Mouse (Mus musculus): ENCODE data around the gene Zkscan6. TPM values are rescaled to one million over a fixed set of nuclear protein-coding genes. Genes with fewer than 3 reads are reported as not detected.

Gene Zkscan6
- polyA plus RNA-seq (2016; fragmentation: Nextera tagmentation; extraction: Ambion mirVana) = 13.8 and 14.4 TPM in 2 replicates

DNA sequence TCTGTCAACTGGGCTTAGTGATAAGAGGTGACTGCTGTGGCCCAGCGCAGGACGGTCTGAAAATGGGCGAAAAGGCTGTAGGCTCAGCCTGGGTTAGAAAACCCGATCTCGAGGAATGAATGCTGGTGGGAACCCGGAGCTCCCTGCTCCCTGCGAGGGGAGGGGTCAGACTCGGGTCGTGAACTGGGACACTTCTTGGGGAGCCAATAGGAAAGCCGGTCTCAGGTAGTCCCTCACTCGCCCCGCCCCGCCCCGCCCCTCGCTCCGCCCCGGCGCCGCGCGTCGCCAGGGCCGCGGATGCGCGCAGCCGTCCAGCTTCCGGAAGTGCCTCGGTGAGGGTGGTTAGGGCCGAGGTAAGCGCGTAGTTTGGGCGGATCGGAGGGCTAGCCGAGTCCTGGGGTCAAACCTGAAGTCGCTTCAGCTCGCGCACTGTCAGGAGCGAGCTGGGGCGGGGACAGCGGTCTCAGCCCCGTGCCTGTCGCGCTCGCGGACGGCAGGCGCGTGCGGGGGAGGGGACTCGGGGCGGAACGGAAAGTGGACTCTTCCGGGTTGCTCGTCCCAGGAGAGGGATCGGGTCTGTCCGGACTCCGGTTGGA, at the start of gene Zkscan6:
Zkscan6 (plus strand) TSS at position 267 of the 596 bp plus-strand sequence.
- no peaks in the 10 kb centered on the region for H3K9me3 ChIP-seq
- peaks cover 10% of the 10 kb centered on the region for H3K4me1 ChIP-seq (replicated peaks)
- no peaks in the 10 kb centered on the region for H3K36me3 ChIP-seq
- H3K4me2 ChIP-seq = peak within 1 kb of the TSS; percentile 86
- 0 out of 2 replicates have a peak, but pooled peaks cover 2% of the 10 kb centered on the region for H3K27me3 ChIP-seq
- H3K4me3 ChIP-seq (replicated peaks) = peak within 1 kb of the TSS; percentile 78
- peak; percentile 95 for ATAC-seq (ENCODE audit: insufficient number of reproducible peaks, insufficient read depth, low FRiP score, low TSS enrichment, low read depth)
- under 1% methylated on average over 58 of the region's 58 CpGs for WGBS
- peak within 1 kb of the TSS; percentile 77 for H3K9ac ChIP-seq (replicated peaks)
- peak within 1 kb of the TSS; percentile 77 for H3K27ac ChIP-seq

DNA sequence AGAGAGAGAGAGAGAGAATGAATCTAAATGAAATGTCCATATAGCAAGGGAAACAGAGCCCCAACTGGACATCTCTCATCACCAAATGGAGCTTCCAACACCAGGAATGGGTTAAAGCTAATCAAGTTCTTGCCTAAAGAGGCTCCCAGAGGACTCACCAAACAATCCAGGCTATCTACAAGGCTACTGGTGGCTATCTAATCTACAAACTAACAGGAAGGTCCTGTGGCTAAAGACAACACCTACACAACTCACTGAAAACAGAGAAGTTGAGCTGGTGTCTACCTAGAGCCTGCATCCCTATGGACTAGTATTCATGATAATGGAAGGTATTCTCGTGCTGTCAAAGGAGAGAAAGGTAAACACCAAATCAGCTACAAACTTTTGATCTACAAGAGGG, 47.6 kb upstream of the Zkscan6 start:
- H3K9ac ChIP-seq (replicated peaks) = no peak overlapping the region

DNA sequence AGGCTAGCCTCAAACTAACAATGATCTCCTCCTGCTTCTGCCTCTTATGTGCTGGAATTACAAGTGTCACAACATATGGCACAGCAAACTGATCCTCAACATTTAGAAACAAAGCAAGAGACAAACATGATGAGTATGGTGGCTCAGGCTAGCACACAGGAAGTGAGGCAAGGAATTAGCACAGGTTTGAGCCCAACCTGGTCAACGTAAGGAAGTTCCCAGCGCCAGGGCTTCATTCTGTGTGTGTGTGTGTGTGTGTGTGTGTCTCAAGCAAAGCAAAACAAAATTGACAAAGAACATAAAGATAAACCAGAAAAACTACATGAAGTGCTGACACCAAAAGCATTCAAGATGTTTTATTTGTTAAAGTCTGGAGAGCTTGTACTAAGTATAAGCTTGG, 46.1 kb upstream of the Zkscan6 start:
- no peak for ATAC-seq (ENCODE audit: insufficient number of reproducible peaks, insufficient read depth, low FRiP score, low TSS enrichment, low read depth)
- 90% methylated on average over 2 of the region's 2 CpGs for WGBS
- Histone ChIP-seq H3K27ac (no peak overlapping the region), H3K4me1 (replicated peaks) (no peaks in the 10 kb centered on the region), H3K9me3 (no peaks in the 10 kb centered on the region), H3K4me2 (no peak overlapping the region), H3K9ac (replicated peaks) (no peak overlapping the region), H3K4me3 (replicated peaks) (no peak overlapping the region), H3K27me3 (no peaks in the 10 kb centered on the region), H3K36me3 (no peaks in the 10 kb centered on the region)

More for the DNA sequence above, 47.6 kb upstream of the Zkscan6 start:
- Histone ChIP-seq H3K27ac (no peak overlapping the region), H3K36me3 (peaks cover 5% of the 10 kb centered on the region; the same call in 1 of the 2 replicates), H3K4me2 (no peak overlapping the region), H3K9me3 (no peaks in the 10 kb centered on the region), H3K27me3 (no peaks in the 10 kb centered on the region), H3K4me1 (replicated peaks) (no peaks in the 10 kb centered on the region), H3K4me3 (replicated peaks) (no peak overlapping the region)
- ATAC-seq (ENCODE audit: insufficient number of reproducible peaks, insufficient read depth, low FRiP score, low TSS enrichment, low read depth) = no peak
- WGBS = 100% methylated on average over 1 of the region's 1 CpGs

DNA sequence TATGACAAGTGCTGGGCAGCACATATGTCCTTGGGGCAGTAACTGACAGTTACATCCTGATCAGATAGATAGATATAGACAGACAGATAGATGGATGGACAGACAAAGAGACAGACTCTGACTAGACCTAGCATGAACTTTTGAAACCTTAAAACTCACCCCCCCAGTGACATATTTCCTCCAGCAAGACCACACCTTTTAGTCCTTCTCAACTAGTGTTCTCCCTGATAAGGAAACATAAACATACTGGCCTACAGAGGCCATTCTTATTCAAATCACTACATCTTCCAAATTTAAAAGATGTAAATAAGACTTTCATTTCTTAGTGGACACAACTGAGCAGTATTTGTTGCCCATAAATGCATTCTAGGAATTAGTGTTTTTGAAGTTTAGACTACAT, 38.5 kb upstream of the Zkscan6 start:
- Histone ChIP-seq H3K27me3 (no peaks in the 10 kb centered on the region), H3K27ac (no peak overlapping the region), H3K4me1 (replicated peaks) (no peaks in the 10 kb centered on the region), H3K9ac (replicated peaks) (no peak overlapping the region), H3K36me3 (no peaks in the 10 kb centered on the region), H3K4me2 (no peak overlapping the region), H3K9me3 (no peaks in the 10 kb centered on the region), H3K4me3 (replicated peaks) (no peak overlapping the region)
- ATAC-seq (ENCODE audit: insufficient number of reproducible peaks, insufficient read depth, low FRiP score, low TSS enrichment, low read depth) = no peak

DNA sequence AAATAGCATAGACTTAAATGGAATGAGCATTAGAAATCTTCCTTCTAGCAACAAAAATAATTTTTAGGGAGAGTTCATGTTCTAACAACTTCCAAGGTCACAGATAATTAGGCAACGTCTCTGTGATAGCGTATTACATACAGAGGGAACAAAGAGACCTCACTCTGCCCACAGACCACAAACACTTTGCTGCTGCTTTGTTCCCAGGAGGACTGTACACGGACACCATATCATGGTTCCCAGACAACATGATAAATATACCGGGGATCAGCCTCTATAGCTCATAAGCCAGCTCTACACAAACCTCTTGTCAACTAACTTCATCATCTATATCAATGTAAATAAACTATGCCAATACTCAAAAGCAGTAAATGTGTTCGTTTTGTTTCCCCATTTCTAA, 37.0 kb upstream of the Zkscan6 start:
- H3K36me3 ChIP-seq = no peaks in the 10 kb centered on the region
- no peaks in the 10 kb centered on the region for H3K9me3 ChIP-seq
- H3K4me2 ChIP-seq = no peak overlapping the region
- ATAC-seq (ENCODE audit: insufficient number of reproducible peaks, insufficient read depth, low FRiP score, low TSS enrichment, low read depth) = no peak
- no peak overlapping the region for H3K27ac ChIP-seq
- WGBS = 90% methylated on average over 5 of the region's 5 CpGs
- H3K9ac ChIP-seq (replicated peaks) = no peak overlapping the region
- no peaks in the 10 kb centered on the region for H3K27me3 ChIP-seq
- H3K4me3 ChIP-seq (replicated peaks) = no peak overlapping the region
- H3K4me1 ChIP-seq (replicated peaks) = peaks cover 5% of the 10 kb centered on the region; the same call in 1 of the 2 replicates

DNA sequence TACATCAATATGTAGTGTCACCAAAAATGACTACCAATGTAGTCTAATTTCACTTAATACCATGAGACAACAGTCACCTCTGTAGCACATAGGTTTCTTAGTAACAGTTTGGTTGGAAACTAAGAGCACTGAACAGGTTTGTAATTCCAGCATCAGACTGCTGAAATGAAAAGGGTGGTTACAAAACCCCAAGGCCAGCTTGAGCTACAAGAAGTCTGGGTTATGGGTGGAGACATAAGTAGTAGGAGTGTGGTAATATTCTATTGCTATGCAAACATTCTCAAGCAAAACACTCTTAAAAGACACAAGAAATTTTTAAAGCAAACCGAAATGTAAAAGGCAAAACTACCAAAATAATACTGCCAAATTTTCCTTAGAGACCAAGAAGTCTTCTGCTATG, 35.4 kb upstream of the Zkscan6 start:
- peaks cover 8% of the 10 kb centered on the region for H3K4me1 ChIP-seq (replicated peaks)
- H3K36me3 ChIP-seq = no peaks in the 10 kb centered on the region
- H3K27me3 ChIP-seq = no peaks in the 10 kb centered on the region
- no peak overlapping the region for H3K9ac ChIP-seq (replicated peaks)
- no peak overlapping the region for H3K4me2 ChIP-seq
- ATAC-seq (ENCODE audit: insufficient number of reproducible peaks, insufficient read depth, low FRiP score, low TSS enrichment, low read depth) = no peak
- 96% methylated on average over 1 of the region's 1 CpGs for WGBS
- no peak overlapping the region for H3K27ac ChIP-seq
- H3K4me3 ChIP-seq (replicated peaks) = no peak overlapping the region
- H3K9me3 ChIP-seq = no peaks in the 10 kb centered on the region

DNA sequence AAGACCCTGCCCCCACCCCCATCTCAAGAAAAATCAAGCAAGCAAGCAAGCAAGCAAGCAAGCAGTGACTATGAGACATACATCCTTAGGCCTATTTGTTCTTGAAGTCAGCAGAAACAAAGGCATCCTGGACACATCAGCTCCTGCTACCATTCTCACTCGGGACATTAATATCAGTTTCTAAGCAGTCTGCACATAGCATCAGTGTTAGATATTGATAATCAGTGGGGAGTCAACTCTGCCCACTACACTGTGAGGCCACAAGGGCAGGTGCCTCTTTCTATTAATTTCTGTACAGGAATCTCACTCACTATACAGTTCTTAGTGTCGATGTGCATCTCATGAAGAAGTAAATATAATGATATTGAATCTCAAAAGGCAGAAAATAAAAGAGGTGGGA, 33.4 kb upstream of the Zkscan6 start:
- Histone ChIP-seq H3K36me3 (no peaks in the 10 kb centered on the region), H3K9me3 (no peaks in the 10 kb centered on the region), H3K27ac (no peak overlapping the region), H3K4me2 (no peak overlapping the region), H3K9ac (replicated peaks) (no peak overlapping the region), H3K4me3 (replicated peaks) (no peak overlapping the region), H3K4me1 (replicated peaks) (peaks cover 16% of the 10 kb centered on the region), H3K27me3 (no peaks in the 10 kb centered on the region)
- no peak for ATAC-seq (ENCODE audit: insufficient number of reproducible peaks, insufficient read depth, low FRiP score, low TSS enrichment, low read depth)
- WGBS = 90% methylated on average over 2 of the region's 2 CpGs

DNA sequence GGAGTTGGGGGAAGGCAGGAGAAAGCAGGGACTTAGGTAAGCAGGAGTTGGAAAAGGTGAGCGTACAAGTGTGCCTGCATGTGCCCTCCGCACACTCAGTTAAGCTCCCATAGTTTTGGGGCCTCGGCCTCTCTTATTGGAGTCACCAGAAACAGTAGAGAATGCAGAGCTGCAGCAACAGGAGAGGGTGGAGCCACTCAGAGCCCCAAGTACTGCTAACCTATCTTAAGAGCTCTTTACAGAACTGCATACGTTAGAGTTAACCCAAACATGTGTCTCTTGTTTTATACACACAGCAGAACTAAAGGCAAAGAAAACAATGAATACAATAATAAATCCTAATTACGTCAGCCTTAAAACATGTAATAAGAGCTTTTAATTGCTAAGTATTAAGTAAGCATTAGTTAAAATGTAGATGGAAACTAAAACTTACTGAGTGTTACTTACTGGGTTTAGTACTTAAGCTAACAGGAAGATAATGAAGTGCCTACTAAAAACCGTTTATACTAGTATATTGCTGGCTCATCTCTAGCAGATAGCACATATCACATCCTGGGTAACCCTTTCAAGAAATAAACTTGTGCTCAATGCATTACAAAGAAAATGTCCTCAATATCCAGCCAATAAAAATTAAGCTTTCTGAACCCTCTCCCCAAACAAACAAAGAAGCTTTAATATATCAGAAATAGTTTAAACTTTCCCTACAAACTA, 32.9 kb upstream of the Zkscan6 start:
- no peaks in the 10 kb centered on the region for H3K36me3 ChIP-seq
- no peaks in the 10 kb centered on the region for H3K27me3 ChIP-seq
- no peak overlapping the region for H3K4me2 ChIP-seq
- no peaks in the 10 kb centered on the region for H3K9me3 ChIP-seq
- no peak overlapping the region for H3K9ac ChIP-seq (replicated peaks)
- no peak overlapping the region for H3K4me3 ChIP-seq (replicated peaks)
- no peak overlapping the region for H3K27ac ChIP-seq
- H3K4me1 ChIP-seq (replicated peaks) = peaks cover 16% of the 10 kb centered on the region
- WGBS = 68% methylated on average over 6 of the region's 6 CpGs
- ATAC-seq (ENCODE audit: insufficient number of reproducible peaks, insufficient read depth, low FRiP score, low TSS enrichment, low read depth) = no peak

DNA sequence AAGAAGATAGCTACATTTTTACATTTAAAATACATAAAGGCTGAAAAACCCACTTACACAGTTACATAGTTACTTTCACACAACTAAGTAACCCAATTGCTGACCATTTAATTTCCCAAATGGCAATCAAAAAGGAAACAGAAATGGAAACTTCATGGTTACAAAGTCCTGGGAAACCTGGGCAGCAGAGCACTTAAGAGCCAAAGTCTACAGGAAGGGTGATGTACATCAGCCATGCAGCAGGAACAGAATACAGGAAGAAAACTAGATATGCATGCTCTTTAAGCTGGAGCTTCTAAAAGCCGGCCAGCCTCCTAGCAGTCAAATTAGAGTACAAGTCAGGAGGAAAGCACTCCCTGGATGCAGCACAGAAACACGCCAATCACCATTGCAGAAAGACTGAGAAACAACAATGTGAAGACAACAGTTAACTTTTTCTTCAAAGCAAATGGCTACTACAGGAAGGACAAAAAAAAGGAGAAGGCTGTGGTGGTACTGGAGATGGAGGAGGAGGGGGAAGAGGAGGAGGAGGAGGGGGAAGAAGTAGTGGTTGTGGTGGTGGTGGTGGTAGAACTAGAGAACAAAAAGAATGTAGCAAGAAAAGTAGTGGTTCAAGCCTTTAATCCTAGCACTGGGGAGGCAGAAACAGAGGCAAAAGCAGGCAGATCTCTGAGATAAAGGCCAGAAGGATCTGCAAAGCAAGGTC, 29.9 kb upstream of the Zkscan6 start:
- H3K27ac ChIP-seq = no peak overlapping the region
- H3K9ac ChIP-seq (replicated peaks) = no peak overlapping the region
- H3K9me3 ChIP-seq = no peaks in the 10 kb centered on the region
- 64% methylated on average over 2 of the region's 2 CpGs for WGBS
- ATAC-seq (ENCODE audit: insufficient number of reproducible peaks, insufficient read depth, low FRiP score, low TSS enrichment, low read depth) = no peak
- H3K27me3 ChIP-seq = no peaks in the 10 kb centered on the region
- H3K4me2 ChIP-seq = no peak overlapping the region
- H3K36me3 ChIP-seq = peaks cover 19% of the 10 kb centered on the region
- peaks cover 16% of the 10 kb centered on the region for H3K4me1 ChIP-seq (replicated peaks)
- no peak overlapping the region for H3K4me3 ChIP-seq (replicated peaks)

DNA sequence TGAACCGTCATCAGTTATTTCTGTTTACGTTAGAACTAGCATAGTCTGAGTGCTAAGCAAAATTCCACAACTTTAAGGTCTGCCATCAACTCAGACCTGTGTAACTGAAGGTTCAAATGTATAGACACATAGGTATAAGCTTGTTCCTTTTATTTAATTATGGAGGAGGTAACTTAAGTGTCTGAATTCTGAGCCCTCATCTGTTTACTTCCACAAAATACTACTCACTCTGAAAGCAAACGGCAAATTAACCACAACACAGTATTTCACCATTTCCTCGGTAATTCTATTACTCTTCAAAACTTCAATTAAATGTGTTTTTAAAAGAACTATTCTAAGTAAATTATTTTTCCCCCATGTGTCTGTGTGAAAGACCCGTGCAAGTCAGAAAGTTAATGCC, 29.2 kb upstream of the Zkscan6 start:
- no peak for ATAC-seq (ENCODE audit: insufficient number of reproducible peaks, insufficient read depth, low FRiP score, low TSS enrichment, low read depth)

DNA sequence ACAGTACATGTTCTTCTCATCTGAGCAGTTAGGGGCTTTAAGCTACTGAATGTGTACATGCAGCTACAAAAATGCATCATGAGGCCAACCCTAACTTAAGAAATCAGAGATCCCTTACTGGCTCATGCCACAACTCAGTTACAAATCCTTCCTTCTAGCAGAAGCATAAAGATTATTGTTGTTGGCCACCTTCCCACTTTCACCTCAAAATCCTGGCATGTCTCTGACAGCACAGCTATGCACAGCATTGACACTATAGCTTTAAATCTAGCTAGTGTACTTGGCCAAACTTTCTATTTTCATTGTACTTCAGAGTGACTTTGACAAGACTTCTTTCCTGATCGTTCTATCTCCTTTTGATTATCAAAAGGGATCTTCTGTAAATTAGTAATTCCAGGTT, 27.9 kb upstream of the Zkscan6 start:
- H3K27me3 ChIP-seq = no peaks in the 10 kb centered on the region
- no peak overlapping the region for H3K4me2 ChIP-seq
- 89% methylated on average over 1 of the region's 1 CpGs for WGBS
- H3K36me3 ChIP-seq = peaks cover 19% of the 10 kb centered on the region
- H3K4me3 ChIP-seq (replicated peaks) = no peak overlapping the region
- H3K27ac ChIP-seq = no peak overlapping the region
- no peaks in the 10 kb centered on the region for H3K9me3 ChIP-seq
- peaks cover 11% of the 10 kb centered on the region for H3K4me1 ChIP-seq (replicated peaks)
- no peak overlapping the region for H3K9ac ChIP-seq (replicated peaks)
- ATAC-seq (ENCODE audit: insufficient number of reproducible peaks, insufficient read depth, low FRiP score, low TSS enrichment, low read depth) = no peak

More for the DNA sequence above, 29.2 kb upstream of the Zkscan6 start:
- H3K4me3 ChIP-seq (replicated peaks) = no peak overlapping the region
- H3K27me3 ChIP-seq = no peaks in the 10 kb centered on the region
- no peak overlapping the region for H3K4me2 ChIP-seq
- H3K9ac ChIP-seq (replicated peaks) = no peak overlapping the region
- H3K27ac ChIP-seq = no peak overlapping the region
- peaks cover 19% of the 10 kb centered on the region for H3K36me3 ChIP-seq
- H3K9me3 ChIP-seq = no peaks in the 10 kb centered on the region
- peaks cover 16% of the 10 kb centered on the region for H3K4me1 ChIP-seq (replicated peaks)
- WGBS = 65% methylated on average over 5 of the region's 5 CpGs

All from limb, embryonic 12.5 days (tissue).